Mouse (Mus musculus) 3T3-L1 (cell line): Measurements from ENCODE around the gene Nup133.

Source experiments
- DNase-seq: peaks from one replicate; pipeline ENCODE4 v3.0.0-alpha.2; 2015; ENCODE audit warnings: low read depth, low spot score

The Nup133 gene

DNA sequence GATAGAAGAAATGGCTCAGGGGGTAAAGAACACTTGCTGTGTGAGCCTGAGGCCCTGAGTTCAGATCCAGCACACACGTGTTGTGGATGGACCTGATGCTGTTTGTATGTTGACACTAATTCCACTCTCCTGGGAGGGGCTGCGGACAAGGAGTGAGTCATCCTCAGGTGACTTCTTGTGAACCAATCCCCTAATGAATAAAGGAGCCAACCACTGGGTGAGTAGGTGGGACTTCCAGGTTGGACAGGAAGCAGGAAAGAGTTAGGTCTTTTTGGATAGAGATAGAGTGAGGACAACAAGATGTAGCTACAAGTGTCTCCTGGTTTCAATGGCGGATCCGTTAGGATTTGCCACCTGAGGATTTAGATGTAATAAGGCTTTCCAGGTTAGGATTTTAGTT, 99.7 kb downstream of the Nup133 start:
- no peak for DNase-seq

- DNase-seq = no peak
Observed at GRCm38 (mm10) chr8:123847546-123847945, 101.5 kb downstream of the Nup133 start.
